Mouse (Mus musculus): ENCODE data around the gene Gm13278.
"Not testable (repeated sequence)": the region's sequence is repeated elsewhere in the genome, so short reads cannot be mapped to it uniquely, and the experiment has no call there.

- peak; percentile 29; the same call in 1 of the 2 replicates for TF ChIP-seq CTCF (IDR thresholded peaks at IDR 0.05; ENCODE audit: borderline replicate concordance, extremely low read depth, insufficient read depth, insufficient read length)
- not testable (repeated sequence) for TF ChIP-seq POLR2A (IDR thresholded peaks at IDR 0.05; ENCODE audit: borderline replicate concordance, extremely low read depth, insufficient read depth, insufficient read length, poor library complexity, severe bottlenecking)
Observed at GRCm38 (mm10) chr4:88788402-88788801, 2.9 kb upstream of the Gm13278 start, which contains the start of gene Gm13277.
